In the genomic region with DNA sequence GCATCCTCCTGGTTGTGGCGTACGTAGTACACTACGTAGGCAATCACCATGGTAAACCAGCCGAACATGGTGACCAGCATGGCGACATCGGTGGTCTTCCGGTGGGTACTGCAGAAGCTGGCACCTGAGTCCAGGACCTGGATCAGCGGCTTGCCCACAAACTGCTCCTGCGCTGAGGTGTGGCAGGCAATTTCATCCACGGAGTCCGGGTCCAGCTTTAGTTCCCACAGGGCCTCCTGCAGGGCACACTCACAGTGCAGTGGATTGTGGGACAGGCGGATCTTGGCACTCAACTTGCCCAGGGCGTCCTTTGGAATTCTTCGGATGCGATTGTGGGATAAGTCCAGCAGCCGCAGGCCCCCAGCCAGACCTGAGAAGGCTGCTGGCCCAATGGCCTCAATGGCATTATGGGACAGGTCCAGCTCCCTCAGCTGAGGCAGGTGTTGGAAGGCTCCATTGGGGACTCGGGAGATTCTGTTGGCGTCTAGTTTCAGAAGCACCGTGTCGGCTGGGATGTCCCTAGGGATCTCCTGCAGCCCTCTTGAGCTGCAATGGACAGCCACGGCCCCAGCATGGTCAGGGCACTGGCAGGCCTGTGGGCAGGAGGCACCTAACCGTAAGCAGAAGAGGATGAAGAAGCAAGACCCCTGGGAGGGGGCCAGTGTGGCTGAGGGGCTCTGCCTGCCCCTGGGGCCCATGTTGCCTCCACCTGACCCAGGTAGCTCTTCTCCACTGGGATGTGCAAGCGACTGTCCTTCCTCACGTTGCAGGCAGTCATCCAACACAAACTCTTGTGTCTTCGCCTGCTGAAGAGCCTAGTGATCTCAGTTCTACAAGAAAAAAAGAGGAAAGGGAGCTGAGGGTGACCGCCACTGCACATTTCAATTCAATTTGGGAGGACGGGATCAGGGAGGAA, we compare ENCODE assay signal across 9 mouse cellular contexts. TPM values are rescaled to one million over a fixed set of nuclear protein-coding genes. Genes with fewer than 3 reads are reported as not detected.
DNase-seq lines count a peak whose midpoint lies in the region; ATAC-seq and TF ChIP-seq lines count a peak whose summit lies in the region.
"Had no signal": no experiment of that assay in that cellular context is flagged by ENCODE, and none has a peak within 500 bp of the region (broad histone marks: within the 10 kb centered on the region; RNA-seq: fewer than 3 reads in every experiment).

No protein-coding gene starts in this region.

- H3K4me2 ChIP-seq in forebrain, embryonic 13.5 days = peak overlapping the region; percentile 82
- H3K4me2 ChIP-seq in liver, embryonic 12.5 days = peak overlapping the region; percentile 83

- DNase-seq in heart, embryonic 10.5 days (ENCODE audit: low spot score) = no peak
- no peak for DNase-seq in heart, adult 2 months
- peak; percentile 18 for DNase-seq in A20 (ENCODE audit: low read depth, low spot score)
- no peak for DNase-seq in thymus, postnatal 4 days
- DNase-seq in spleen, postnatal 36 days (ENCODE audit: low spot score in 2 of 2) = no peak
- DNase-seq in left cerebral cortex, adult 18-20 months (ENCODE audit: low spot score in 2 of 2) = no peak

- H3K9me3 ChIP-seq in heart, embryonic 10.5 days = no peaks in the 10 kb centered on the region; the same call in 1 of the 2 replicates
- no peaks in the 10 kb centered on the region; the same call in 1 of the 2 replicates for H3K9me3 ChIP-seq in forebrain, embryonic 13.5 days (replicated peaks)
- H3K9me3 ChIP-seq in liver, embryonic 12.5 days (replicated peaks) = no peaks in the 10 kb centered on the region

- no peak overlapping the region for H3K9ac ChIP-seq in heart, adult 2 months (ENCODE audit: low read depth, low read length)
- H3K9ac ChIP-seq in forebrain, embryonic 13.5 days = peak overlapping the region; percentile 70; the same call in 1 of the 2 replicates
- no peak overlapping the region for H3K9ac ChIP-seq in liver, embryonic 12.5 days

- ATAC-seq in forebrain, embryonic 13.5 days = no peak
- ATAC-seq in liver, embryonic 12.5 days = no peak

- TF ChIP-seq CTCF in heart, adult 2 months (IDR thresholded peaks at IDR 0.05) = no peak

- no peak overlapping the region for H3K27ac ChIP-seq in heart, embryonic 10.5 days
- no peak overlapping the region for H3K27ac ChIP-seq in heart, adult 2 months
- no peak overlapping the region for H3K27ac ChIP-seq in forebrain, embryonic 13.5 days
- H3K27ac ChIP-seq in liver, embryonic 12.5 days = peak overlapping the region; percentile 37; the same call in 1 of the 2 replicates

- no peak for TF ChIP-seq EP300 in heart, adult 2 months (IDR thresholded peaks at IDR 0.05; ENCODE audit: insufficient read depth, low read depth, low read length)

- TF ChIP-seq POLR2A in heart, adult 2 months (IDR thresholded peaks at IDR 0.05; ENCODE audit: insufficient read depth, low read depth, low read length) = no peak

- H3K36me3 ChIP-seq in heart, embryonic 10.5 days = 0 out of 2 replicates have a peak, but pooled peaks cover 3% of the 10 kb centered on the region
- H3K36me3 ChIP-seq in heart, adult 2 months (ENCODE audit: control insufficient read depth, insufficient read depth, low read length) = no peaks in the 10 kb centered on the region
- no peaks in the 10 kb centered on the region for H3K36me3 ChIP-seq in forebrain, embryonic 13.5 days (ENCODE audit: poor library complexity, severe bottlenecking)
- no peaks in the 10 kb centered on the region for H3K36me3 ChIP-seq in liver, embryonic 12.5 days

- intact Hi-C loops in heart, adult 2 months (cut with DNase I) = no loop called here

- no peaks in the 10 kb centered on the region for H3K79me2 ChIP-seq in heart, adult 2 months (replicated peaks; ENCODE audit: control insufficient read depth, insufficient read depth, low read length)

- peaks cover 30% of the 10 kb centered on the region for H3K4me1 ChIP-seq in heart, embryonic 10.5 days
- H3K4me1 ChIP-seq in heart, adult 2 months (ENCODE audit: control insufficient read depth, insufficient read depth, low read length) = peaks cover 1% of the 10 kb centered on the region; the same call in 1 of the 2 replicates
- H3K4me1 ChIP-seq in forebrain, embryonic 13.5 days = 0 out of 2 replicates have a peak, but pooled peaks cover 15% of the 10 kb centered on the region
- peaks cover 22% of the 10 kb centered on the region for H3K4me1 ChIP-seq in liver, embryonic 12.5 days

- H3K27me3 ChIP-seq in heart, embryonic 10.5 days (ENCODE audit: insufficient read depth, poor library complexity, severe bottlenecking) = peaks cover 22% of the 10 kb centered on the region
- H3K27me3 ChIP-seq in heart, adult 2 months (ENCODE audit: control insufficient read depth, insufficient read depth, low read length) = no peaks in the 10 kb centered on the region
- peaks cover 9% of the 10 kb centered on the region; the same call in 1 of the 2 replicates for H3K27me3 ChIP-seq in forebrain, embryonic 13.5 days
- peaks cover 39% of the 10 kb centered on the region for H3K27me3 ChIP-seq in liver, embryonic 12.5 days (replicated peaks)

- peak overlapping the region; percentile 77 for H3K4me3 ChIP-seq in heart, embryonic 10.5 days
- H3K4me3 ChIP-seq in heart, adult 2 months = no peak overlapping the region
- H3K4me3 ChIP-seq in forebrain, embryonic 13.5 days = peak overlapping the region; percentile 59; the same call in 1 of the 2 replicates
- peak overlapping the region; percentile 62 for H3K4me3 ChIP-seq in liver, embryonic 12.5 days

- WGBS in heart, embryonic 10.5 days = 81% methylated on average over 27 of the region's 27 CpGs
- 80% methylated on average over 27 of the region's 27 CpGs for WGBS in heart, adult 2 months
- WGBS in forebrain, embryonic 13.5 days = 87% methylated on average over 27 of the region's 27 CpGs
- WGBS in liver, embryonic 12.5 days (ENCODE audit: insufficient replicate concordance) = 74% methylated on average over 27 of the region's 27 CpGs

RNA-seq across cellular contexts. Expression of a gene that starts 1.2 kb away (rescaled TPM):
- 2.7 and 4.9 TPM in 2 replicates for polyA plus RNA-seq in heart, embryonic 10.5 days (2016; fragmentation: Nextera tagmentation; extraction: Ambion mirVana)
- under 1 TPM; 0.57 to 0.86 TPM for total RNA-seq in heart, adult 2 months (2021)
- 0.62 and 0.85 TPM in 2 replicates for polyA plus RNA-seq in heart, adult 2 months (2012; rRNA removed)
- 4.7 and 6.8 TPM in 2 replicates for polyA plus RNA-seq in forebrain, embryonic 13.5 days (2015; fragmentation: Nextera tagmentation; extraction: Ambion mirVana)
- polyA plus RNA-seq in liver, embryonic 12.5 days (2016; fragmentation: Nextera tagmentation; extraction: Ambion mirVana) = 8.5 and 8.7 TPM in 2 replicates
- 10 to 100 TPM in 1 of 2 experiments, 1 to 10 TPM in 1; 9.8 to 10.1 TPM for total RNA-seq in left cerebral cortex, adult 18-20 months (2021)

RNA-seq across cellular contexts. Expression of a gene that starts 39.4 kb away (rescaled TPM):
- polyA plus RNA-seq in heart, embryonic 10.5 days (2016; fragmentation: Nextera tagmentation; extraction: Ambion mirVana) = not detected in 2 replicates
- total RNA-seq in heart, adult 2 months (2021) = not detected
- not detected in 2 replicates for polyA plus RNA-seq in heart, adult 2 months (2012; rRNA removed)
- not detected in 2 replicates for polyA plus RNA-seq in forebrain, embryonic 13.5 days (2015; fragmentation: Nextera tagmentation; extraction: Ambion mirVana)
- polyA plus RNA-seq in liver, embryonic 12.5 days (2016; fragmentation: Nextera tagmentation; extraction: Ambion mirVana) = not detected in 2 replicates
- not detected for total RNA-seq in left cerebral cortex, adult 18-20 months (2021)
- total RNA-seq: gastrocnemius, adult 18-20 months had no signal

RNA-seq across cellular contexts. Expression of a gene that starts 48.5 kb away (rescaled TPM):
- not detected in 2 replicates for polyA plus RNA-seq in heart, embryonic 10.5 days (2016; fragmentation: Nextera tagmentation; extraction: Ambion mirVana)
- not detected for total RNA-seq in heart, adult 2 months (2021)
- polyA plus RNA-seq in heart, adult 2 months (2012; rRNA removed) = not detected in 2 replicates
- not detected in 2 replicates for polyA plus RNA-seq in forebrain, embryonic 13.5 days (2015; fragmentation: Nextera tagmentation; extraction: Ambion mirVana)
- polyA plus RNA-seq in liver, embryonic 12.5 days (2016; fragmentation: Nextera tagmentation; extraction: Ambion mirVana) = not detected in 2 replicates
- total RNA-seq in left cerebral cortex, adult 18-20 months (2021) = not detected
- total RNA-seq: gastrocnemius, adult 18-20 months had no signal

RNA-seq across cellular contexts. Expression of a gene that starts 54.6 kb away (rescaled TPM):
- not detected in 2 replicates for polyA plus RNA-seq in heart, embryonic 10.5 days (2016; fragmentation: Nextera tagmentation; extraction: Ambion mirVana)
- total RNA-seq in heart, adult 2 months (2021) = not detected
- not detected in 2 replicates for polyA plus RNA-seq in heart, adult 2 months (2012; rRNA removed)
- not detected in 2 replicates for polyA plus RNA-seq in forebrain, embryonic 13.5 days (2015; fragmentation: Nextera tagmentation; extraction: Ambion mirVana)
- not detected in 2 replicates for polyA plus RNA-seq in liver, embryonic 12.5 days (2016; fragmentation: Nextera tagmentation; extraction: Ambion mirVana)
- total RNA-seq in left cerebral cortex, adult 18-20 months (2021) = not detected
- total RNA-seq: gastrocnemius, adult 18-20 months had no signal
